Mouse (Mus musculus): ENCODE results near the gene Cel. TPM values are rescaled to one million over a fixed set of nuclear protein-coding genes. Genes with fewer than 3 reads are reported as not detected.

Gene Cel
- 0.24 to 1.7 TPM (median 0.90 TPM) in 3 of 4 replicates, not detected in the other for total RNA-seq (2023; ENCODE audit: inconsistent age)

DNA sequence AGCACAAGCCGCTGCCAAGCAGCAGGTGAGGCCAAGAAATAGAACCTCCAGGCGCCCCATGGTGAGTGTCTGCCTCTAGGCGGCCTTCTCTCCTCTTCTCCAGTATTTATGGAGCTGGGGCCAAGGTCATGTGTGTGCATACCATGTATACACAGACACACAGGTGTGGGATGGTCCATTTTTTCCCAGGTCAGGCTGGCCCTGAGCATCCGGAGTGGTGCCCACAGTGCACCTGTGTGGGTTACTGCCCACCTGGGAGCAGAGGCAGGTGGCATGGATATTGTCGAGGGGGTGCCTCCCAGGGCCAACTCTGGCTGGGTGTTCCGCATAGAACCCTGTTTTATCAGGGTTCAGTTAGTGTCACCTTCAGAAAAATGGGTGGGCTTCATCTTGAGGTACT is at the start of gene Cel:
Gene Cel (minus strand): TSS at position 101 of the 400 bp plus-strand sequence.

DNA sequence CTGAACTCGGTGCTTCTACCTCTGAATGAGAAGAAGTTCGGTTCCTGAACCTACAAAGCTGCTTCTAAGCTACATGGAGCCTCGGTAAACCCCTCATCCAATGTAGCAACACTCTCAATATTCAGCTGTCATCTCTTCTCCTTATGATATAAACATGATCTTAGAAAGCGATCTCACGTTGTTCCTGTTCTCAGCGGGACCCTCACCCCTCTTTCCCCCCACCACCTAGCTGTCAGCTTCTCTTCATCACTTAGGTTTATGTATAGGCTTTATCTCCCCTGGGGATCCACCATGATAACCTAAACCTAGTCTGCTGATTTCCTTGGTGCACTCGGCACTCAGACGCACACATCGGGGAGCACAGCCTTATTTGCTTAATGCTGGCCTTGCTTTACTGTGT is 20.4 kb upstream of the Cel start, which contains the start of gene Gtf3c5:
Gene Gtf3c5 (minus strand): TSS at position 101 of the 400 bp plus-strand sequence.

DNA sequence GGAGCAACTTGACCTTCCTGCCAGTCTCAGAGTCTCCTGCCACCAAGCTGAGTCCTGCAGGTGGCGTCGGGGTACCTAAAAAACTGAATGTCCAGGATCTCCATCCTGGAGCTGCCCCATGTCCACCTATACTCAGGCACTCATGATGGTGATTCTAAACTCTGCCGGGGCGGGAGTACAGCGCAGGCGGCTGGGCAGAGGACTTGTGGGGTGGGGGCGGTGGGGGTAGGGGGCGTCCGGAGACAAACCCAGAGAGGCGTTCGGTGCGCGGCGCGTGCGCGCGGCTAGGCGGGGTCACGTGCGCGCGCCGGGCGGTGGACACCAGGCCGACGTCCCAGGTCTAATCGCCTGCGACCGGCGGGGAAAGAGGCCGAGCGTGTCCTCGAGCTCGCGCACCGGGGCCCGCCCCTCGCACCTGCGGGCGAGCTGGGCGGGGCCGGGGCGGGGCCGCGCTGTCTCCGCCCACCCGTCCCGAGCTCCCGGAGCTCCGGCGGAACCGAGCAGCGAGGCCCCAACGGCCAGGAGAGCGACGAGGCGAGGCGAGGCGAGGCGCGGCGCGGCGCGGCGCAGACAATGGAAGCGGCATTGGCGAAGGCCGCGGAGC is 50.3 kb downstream of the Cel start, which contains the start of gene Ralgds:
Gene Ralgds (plus strand): TSS at position 328 of the 604 bp plus-strand sequence.

DNA sequence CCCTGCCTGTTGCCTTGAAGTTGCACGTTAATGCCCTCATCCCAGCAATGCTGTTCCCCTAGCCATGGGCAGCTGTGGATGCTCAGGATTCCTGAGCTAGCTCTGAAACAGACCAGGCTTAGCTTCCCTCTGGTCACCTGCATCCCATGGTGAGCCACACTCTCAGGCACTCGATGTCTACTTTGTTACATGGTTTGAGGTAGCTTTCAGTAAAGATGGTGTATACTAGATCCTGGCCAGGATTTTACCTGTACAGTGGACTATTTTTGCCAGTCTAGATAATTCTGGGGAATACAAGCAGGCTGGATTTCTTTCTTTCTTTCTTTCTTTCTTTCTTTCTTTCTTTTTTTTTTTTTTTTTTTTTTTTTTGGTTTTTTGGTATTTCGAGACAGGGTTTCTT is 57.4 kb downstream of the Cel start, which contains the start of gene Gm10134:
Gene Gm10134 (plus strand): TSS at position 301 of the 400 bp plus-strand sequence.

Other genes starting within 250 kb of the Cel start
- 0.67 TPM in 1 of 4 replicates, not detected in the others for gene Ppp1r26, start 116.6 kb downstream of the Cel start, total RNA-seq (2023; ENCODE audit: inconsistent age)
- not detected in 4 replicates for gene 1700007K13Rik, start 97.1 kb downstream of the Cel start, total RNA-seq (2023; ENCODE audit: inconsistent age)
- 21.4 to 23.5 TPM (median 22.5 TPM) in 4 replicates for gene Mrps2, start 95.3 kb downstream of the Cel start, total RNA-seq (2023; ENCODE audit: inconsistent age)
- gene Gbgt1, start 66.5 kb downstream of the Cel start, total RNA-seq (2023; ENCODE audit: inconsistent age): 0.71 TPM in 1 of 4 replicates, not detected in the others
- gene Gm10134, start 57.3 kb downstream of the Cel start, total RNA-seq (2023; ENCODE audit: inconsistent age): not detected in 4 replicates
- 131 to 160 TPM (median 147 TPM) in 4 replicates for gene Ralgds, start 50.3 kb downstream of the Cel start, total RNA-seq (2023; ENCODE audit: inconsistent age)
- gene Gtf3c5, start 20.3 kb upstream of the Cel start, total RNA-seq (2023; ENCODE audit: inconsistent age): 25.5 to 30.6 TPM (median 29.3 TPM) in 4 replicates
- 0.30 TPM in 1 of 4 replicates, not detected in the others for gene Gfi1b, start 58.6 kb upstream of the Cel start, total RNA-seq (2023; ENCODE audit: inconsistent age)
- 44.6 to 53.3 TPM (median 48.0 TPM) in 4 replicates for gene Tsc1, start 77.8 kb upstream of the Cel start, total RNA-seq (2023; ENCODE audit: inconsistent age)
- 1.4 to 3.9 TPM (median 2.1 TPM) in 3 of 4 replicates, not detected in the other for gene Spaca9, start 136.3 kb upstream of the Cel start, total RNA-seq (2023; ENCODE audit: inconsistent age)
- 0.60 to 1.7 TPM (median 1.3 TPM) in 4 replicates for gene Ak8, start 136.8 kb upstream of the Cel start, total RNA-seq (2023; ENCODE audit: inconsistent age)

Measured in B cell, adult (primary cell).